Mouse (Mus musculus) lung, postnatal 0 days (tissue): ENCODE results near the gene Nodal. TPM values are rescaled to one million over a fixed set of nuclear protein-coding genes. Genes with fewer than 3 reads are reported as not detected.
"Not testable (repeated sequence)": the region's sequence is repeated elsewhere in the genome, so short reads cannot be mapped to it uniquely, and the experiment has no call there.

ENCODE experiments used
- ATAC-seq: fragments of 200-750 bp; cut with Nextera tagmentation; 2 replicates; pipeline ENCODE4 v1.8.0; 2017; ENCODE audit warnings: moderate library complexity
- DNase-seq: peaks from one replicate; pipeline ENCODE4 v3.0.0-alpha.2; 2016; ENCODE audit warnings: low spot score
- H3K27ac ChIP-seq: fragments of 300-500 bp; sonication (generic); 2 replicates; pipeline ENCODE4 v1.5.1; 2014; ENCODE audit warnings: antibody characterized with exemption, mild to moderate bottlenecking, low read length, mixed read lengths
- H3K27me3 ChIP-seq: fragments of 300-500 bp; sonication (generic); replicated peaks from 2 replicates; pipeline ENCODE4 v1.6.1; 2014; ENCODE audit warnings: low read length, mixed read lengths; ENCODE audit not compliant: insufficient read depth
- H3K36me3 ChIP-seq: fragments of 300-500 bp; sonication (generic); 2 replicates; pipeline ENCODE4 v1.6.1; 2014; ENCODE audit warnings: low read length, mixed read lengths; ENCODE audit not compliant: insufficient read depth
- H3K4me1 ChIP-seq: fragments of 300-500 bp; sonication (generic); 2 replicates; pipeline ENCODE4 v1.6.1; 2014; ENCODE audit warnings: antibody characterized with exemption, low read depth, low read length, mixed read lengths; ENCODE audit not compliant: insufficient read depth
- H3K4me2 ChIP-seq: fragments of 300-500 bp; sonication (generic); replicated peaks from 2 replicates; pipeline ENCODE4 v1.6.1; 2014; ENCODE audit warnings: low read depth, mild to moderate bottlenecking, low read length, moderate library complexity, mixed read lengths
- H3K4me3 ChIP-seq: fragments of 300-500 bp; sonication (generic); 2 replicates; pipeline ENCODE4 v1.5.1; 2014; ENCODE audit warnings: low read depth, low read length
- H3K9ac ChIP-seq: fragments of 300-500 bp; sonication (generic); replicated peaks from 2 replicates; pipeline ENCODE4 v1.6.1; 2014; ENCODE audit warnings: low read depth, mild to moderate bottlenecking
- H3K9me3 ChIP-seq: fragments of 300-500 bp; sonication (generic); 2 replicates; pipeline ENCODE4 v1.6.1; 2016; ENCODE audit warnings: low read length, mixed read lengths
- CTCF ChIP-seq: IDR thresholded peaks from 2 replicates; pipeline ENCODE4 v1.5.1; 2016; ENCODE audit warnings: antibody characterized with exemption, mild to moderate bottlenecking
- EP300 ChIP-seq: IDR thresholded peaks from 2 replicates; pipeline ENCODE4 v1.6.1; 2016; ENCODE audit warnings: antibody characterized with exemption, mild to moderate bottlenecking, control low read depth
- WGBS: fragments of 180-500 bp; shearing (Covaris S2); extraction: QIAGEN DNeasy Blood & Tissue Kit; methylation state at CpG from one replicate; pipeline ENCODE4 v1.1.7; 2014; 5-methylcytosine and 5-hydroxymethylcytosine counted together
- polyA plus RNA-seq: library from polyadenylated mRNA; unstranded; fragments of >200 nt; fragmentation: Nextera tagmentation; extraction: Ambion mirVana; gene quantifications from 2 replicates; pipeline ENCODE4 v1.2.1, GENCODE M21; 2015

Gene Nodal
- polyA plus RNA-seq, 1 experiment from 2014 or later: 0.37 TPM

DNA sequence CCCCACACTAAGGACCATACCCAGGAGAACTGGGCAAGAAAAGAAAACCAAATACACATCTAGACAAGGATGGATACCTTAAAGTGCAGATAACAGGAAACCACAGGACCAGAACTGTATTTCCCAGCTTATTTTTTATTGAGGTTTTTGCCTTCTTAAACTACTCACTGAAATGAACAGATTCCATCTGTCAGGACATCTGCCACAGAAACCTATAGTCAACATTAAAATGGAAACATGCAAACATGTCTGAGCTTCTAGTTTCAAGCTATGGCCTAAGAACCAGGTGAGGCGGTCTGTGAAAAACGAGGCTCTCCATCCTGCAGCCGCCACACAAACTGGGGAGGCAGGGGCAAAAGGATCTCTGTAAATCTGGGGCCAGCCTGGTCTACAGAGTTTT is 27.2 kb downstream of the Nodal start:
- 71% methylated on average over 3 of the region's 3 CpGs for WGBS
- H3K9ac ChIP-seq: no peak overlapping the region
- no peak for DNase-seq
- peaks cover 8% of the 10 kb centered on the region; the same call in 1 of the 2 replicates for H3K4me1 ChIP-seq
- no peak for TF ChIP-seq CTCF
- no peak for TF ChIP-seq EP300
- 0 out of 2 replicates have a peak, but pooled peaks cover 4% of the 10 kb centered on the region for H3K36me3 ChIP-seq
- no peak overlapping the region for H3K4me3 ChIP-seq
- no peak overlapping the region for H3K27ac ChIP-seq
- H3K27me3 ChIP-seq: no peaks in the 10 kb centered on the region
- ATAC-seq: no peak
- no peak overlapping the region for H3K4me2 ChIP-seq
- H3K9me3 ChIP-seq: no peaks in the 10 kb centered on the region

DNA sequence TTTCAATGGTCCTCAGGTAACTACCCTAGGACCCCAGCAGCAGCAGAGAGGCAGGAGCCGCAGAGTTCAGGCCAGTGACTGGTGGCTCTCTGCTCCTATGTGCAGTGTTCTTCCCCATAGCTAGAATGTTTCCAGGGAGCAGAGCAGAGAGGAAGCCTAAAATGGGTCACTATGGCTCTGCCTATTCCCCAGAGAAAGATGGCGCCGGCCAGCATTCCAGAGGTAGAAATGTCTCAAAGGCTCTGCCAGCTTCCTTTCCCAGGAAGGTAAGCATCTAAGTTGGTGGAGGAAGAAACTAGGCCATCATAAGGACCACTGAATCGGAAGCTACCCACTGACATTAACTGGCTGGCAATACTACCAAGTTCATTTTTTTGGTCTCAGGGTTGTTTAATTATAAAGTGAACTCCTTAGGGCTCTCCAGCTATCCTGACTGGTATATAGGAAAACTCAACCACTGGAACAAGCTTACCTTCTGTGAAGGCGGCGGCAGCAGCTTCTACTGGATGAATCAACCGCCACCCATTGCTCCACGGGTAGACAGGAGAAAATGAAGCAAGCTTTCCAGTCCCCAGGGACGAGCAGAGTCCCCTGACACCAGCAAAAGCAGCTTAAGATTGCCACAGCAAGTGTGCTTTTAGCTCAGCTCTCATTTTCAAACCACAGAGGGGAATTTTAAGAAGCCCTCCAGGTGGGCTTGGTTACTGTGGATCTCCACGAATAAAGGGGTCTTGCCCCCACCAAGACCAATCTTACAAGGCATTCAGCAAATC is 30.0 kb downstream of the Nodal start:
- Histone ChIP-seq H3K9me3 (no peaks in the 10 kb centered on the region), H3K4me2 (no peak overlapping the region), H3K9ac (no peak overlapping the region), H3K4me1 (peaks cover 8% of the 10 kb centered on the region; the same call in 1 of the 2 replicates), H3K27me3 (no peaks in the 10 kb centered on the region), H3K36me3 (no peaks in the 10 kb centered on the region), H3K27ac (peak overlapping the region; percentile 26; the same call in 1 of the 2 replicates), H3K4me3 (no peak overlapping the region)
- TF ChIP-seq EP300: no peak
- no peak for TF ChIP-seq CTCF
- 80% methylated on average over 10 of the region's 10 CpGs for WGBS
- DNase-seq: no peak
- ATAC-seq: no peak

DNA sequence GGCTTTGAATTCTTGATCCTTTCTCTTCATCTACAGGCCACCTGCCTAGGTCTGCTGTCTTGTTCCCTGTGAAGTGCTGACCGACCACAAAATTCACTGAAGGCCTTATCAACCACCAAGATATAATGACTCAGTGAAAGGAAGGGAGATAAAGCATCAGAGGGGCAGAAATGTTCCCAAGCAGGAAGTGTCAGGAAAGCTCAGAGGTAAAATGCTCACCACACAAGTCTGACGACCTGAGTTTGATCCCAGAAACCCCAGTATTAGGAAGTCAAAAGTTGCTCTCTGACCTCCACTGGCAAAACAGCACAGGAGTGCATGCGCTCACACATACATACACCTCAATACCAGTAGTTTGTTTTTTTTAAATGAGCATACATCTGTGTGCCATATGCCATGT is 31.1 kb downstream of the Nodal start:
- H3K4me3 ChIP-seq: no peak overlapping the region
- no peak overlapping the region for H3K27ac ChIP-seq
- no peak overlapping the region for H3K9ac ChIP-seq
- WGBS: 69% methylated on average over 3 of the region's 3 CpGs
- H3K27me3 ChIP-seq: no peaks in the 10 kb centered on the region
- ATAC-seq (no peak), DNase-seq (no peak)
- no peaks in the 10 kb centered on the region for H3K9me3 ChIP-seq
- peaks cover 8% of the 10 kb centered on the region; the same call in 1 of the 2 replicates for H3K4me1 ChIP-seq
- no peak overlapping the region for H3K4me2 ChIP-seq
- no peak for TF ChIP-seq EP300
- H3K36me3 ChIP-seq: no peaks in the 10 kb centered on the region

- no peak for TF ChIP-seq CTCF
- peak; percentile 68 for TF ChIP-seq EP300
- ATAC-seq: peak; percentile 25
- peak overlapping the region; percentile 93 for H3K27ac ChIP-seq
- H3K9me3 ChIP-seq: no peaks in the 10 kb centered on the region
- H3K4me1 ChIP-seq: peaks cover 8% of the 10 kb centered on the region; the same call in 1 of the 2 replicates
- peak overlapping the region; percentile 82 for H3K4me2 ChIP-seq
- no peaks in the 10 kb centered on the region for H3K27me3 ChIP-seq
- peak overlapping the region; percentile 88 for H3K9ac ChIP-seq
- no peaks in the 10 kb centered on the region for H3K36me3 ChIP-seq
- peak overlapping the region; percentile 99 for H3K4me3 ChIP-seq
- under 1% methylated on average over 8 of the region's 8 CpGs for WGBS
- DNase-seq: peak; percentile 80
Measured at GRCm38 (mm10) chr10:61451463-61451930, 33.7 kb downstream of the Nodal start.

GRCm38 (mm10) chr10:61451931-61452617 is 34.3 kb downstream of the Nodal start:
- peak; percentile 52 for ATAC-seq
- TF ChIP-seq CTCF: peak; percentile 25
- 0 out of 2 replicates have a peak, but pooled peaks have one; percentile 5 for TF ChIP-seq EP300
- peak; percentile 69 for DNase-seq

DNA sequence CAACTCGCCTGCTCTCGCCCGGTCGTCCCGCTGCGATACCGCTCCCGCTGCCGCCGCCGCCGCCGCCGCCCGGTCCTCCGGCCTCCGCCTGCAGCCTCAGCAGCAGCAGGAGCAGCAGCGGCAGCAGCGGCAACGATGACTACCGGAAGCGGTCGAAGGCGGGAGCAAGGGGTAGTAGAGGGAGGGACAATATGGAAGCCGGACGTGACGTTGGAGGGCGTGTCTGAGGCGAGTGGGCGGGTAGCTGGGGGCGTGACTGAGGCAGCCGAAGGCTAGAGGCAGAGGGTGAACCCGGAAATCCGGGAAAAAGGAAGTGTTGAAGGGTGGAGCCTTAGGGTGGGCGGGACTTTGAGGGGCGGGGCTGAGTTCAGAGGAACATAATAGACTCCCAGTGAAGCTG is 34.9 kb downstream of the Nodal start, which contains the start of gene Eif4ebp2:
Gene Eif4ebp2, minus strand, starts transcription at position 17 of the 400 bp plus-strand sequence.
- ATAC-seq: peak; percentile 98

More at GRCm38 (mm10) chr10:61451931-61452617, 34.3 kb downstream of the Nodal start:
- WGBS: 1% methylated on average over 58 of the region's 62 CpGs
- no peaks in the 10 kb centered on the region for H3K27me3 ChIP-seq
- H3K4me3 ChIP-seq: peak overlapping the region; percentile 99
- peak overlapping the region; percentile 88 for H3K9ac ChIP-seq
- peak overlapping the region; percentile 93 for H3K27ac ChIP-seq
- no peaks in the 10 kb centered on the region for H3K36me3 ChIP-seq
- peak overlapping the region; percentile 82 for H3K4me2 ChIP-seq
- peaks cover 8% of the 10 kb centered on the region; the same call in 1 of the 2 replicates for H3K4me1 ChIP-seq
- no peaks in the 10 kb centered on the region for H3K9me3 ChIP-seq

GRCm38 (mm10) chr10:61453171-61453570 is 35.4 kb downstream of the Nodal start:
- H3K27me3 ChIP-seq, H3K4me3 ChIP-seq, H3K36me3 ChIP-seq, H3K27ac ChIP-seq, H3K9me3 ChIP-seq, H3K4me1 ChIP-seq, DNase-seq, H3K4me2 ChIP-seq, H3K9ac ChIP-seq, ATAC-seq: not testable (repeated sequence)
- WGBS: 68% methylated on average over 3 of the region's 3 CpGs

More for the DNA sequence above, 34.9 kb downstream of the Nodal start, which contains the start of gene Eif4ebp2:
- H3K9ac ChIP-seq: peak within 1 kb of the TSS; percentile 88
- H3K4me2 ChIP-seq: peak within 1 kb of the TSS; percentile 82
- WGBS: 1% methylated on average over 27 of the region's 36 CpGs
- peak within 1 kb of the TSS; percentile 99 for H3K4me3 ChIP-seq
- no peaks in the 10 kb centered on the region for H3K36me3 ChIP-seq
- no peaks in the 10 kb centered on the region for H3K9me3 ChIP-seq
- peaks cover 4% of the 10 kb centered on the region; the same call in 1 of the 2 replicates for H3K4me1 ChIP-seq
- peak; percentile 99 for DNase-seq
- H3K27me3 ChIP-seq: no peaks in the 10 kb centered on the region
- TF ChIP-seq CTCF: no peak
- peak; percentile 41; the same call in 1 of the 2 replicates for TF ChIP-seq EP300
- H3K27ac ChIP-seq: peak within 1 kb of the TSS; percentile 93
